Mouse (Mus musculus) heart, postnatal 25 days (tissue): ENCODE measurements around the gene Serpinb1b. TPM values are rescaled to one million over a fixed set of nuclear protein-coding genes. Genes with fewer than 3 reads are reported as not detected.

Experiments
- DNase-seq: peaks from one replicate; pipeline ENCODE4 v3.0.0; 2022; ENCODE audit warnings: low spot score
- intact Hi-C: fragments of 180-260 bp; cut with DNase I; formaldehyde crosslinking; loops from one replicate; pipeline ENCODE4 v1.15.1; 2025
- total RNA-seq, 2 experiments: library from RNA; stranded (reverse); gene quantifications; 2 replicates each; pipeline ENCODE4 v1.2.3; 2021

Gene Serpinb1b
- total RNA-seq, 2 experiments from 2014 or later = not detected

DNA sequence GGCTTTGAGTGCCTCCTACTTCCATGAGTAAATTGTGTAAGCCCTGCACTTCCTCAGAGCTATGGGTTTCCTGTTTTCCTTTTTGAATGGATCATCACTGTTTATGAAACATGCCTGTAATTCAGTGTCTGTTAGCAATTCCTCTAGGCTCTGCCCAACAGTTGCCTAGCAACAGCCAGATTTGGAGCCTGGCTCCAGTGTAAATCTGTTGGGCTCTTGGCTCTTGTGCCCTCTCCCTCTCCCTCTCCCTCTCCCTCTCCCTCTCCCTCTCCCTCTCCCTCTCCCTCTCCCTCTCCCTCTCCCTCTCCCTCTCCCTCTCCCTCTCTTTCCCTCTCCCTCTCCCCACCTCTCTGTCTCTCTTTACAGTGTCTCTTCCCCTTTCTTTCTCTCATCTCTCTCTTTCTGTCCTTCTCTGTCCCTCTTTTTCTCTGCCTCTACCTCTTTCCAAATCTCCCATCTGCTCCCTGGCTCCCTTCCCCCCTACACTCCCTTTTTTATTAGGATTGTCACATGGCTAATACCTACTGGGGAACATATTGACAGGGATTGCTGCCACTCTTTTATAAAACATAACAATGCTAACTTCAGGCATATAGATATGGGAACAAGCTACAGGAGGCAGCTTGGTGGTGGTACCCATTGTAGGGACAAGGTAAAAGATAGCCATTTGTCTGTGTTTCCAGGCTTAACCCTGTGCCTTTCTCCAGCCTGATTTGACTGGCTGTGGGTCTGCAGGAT is 7.5 kb downstream of the Serpinb1b start:
- intact Hi-C loops = no loop called here
- no peak for DNase-seq

DNA sequence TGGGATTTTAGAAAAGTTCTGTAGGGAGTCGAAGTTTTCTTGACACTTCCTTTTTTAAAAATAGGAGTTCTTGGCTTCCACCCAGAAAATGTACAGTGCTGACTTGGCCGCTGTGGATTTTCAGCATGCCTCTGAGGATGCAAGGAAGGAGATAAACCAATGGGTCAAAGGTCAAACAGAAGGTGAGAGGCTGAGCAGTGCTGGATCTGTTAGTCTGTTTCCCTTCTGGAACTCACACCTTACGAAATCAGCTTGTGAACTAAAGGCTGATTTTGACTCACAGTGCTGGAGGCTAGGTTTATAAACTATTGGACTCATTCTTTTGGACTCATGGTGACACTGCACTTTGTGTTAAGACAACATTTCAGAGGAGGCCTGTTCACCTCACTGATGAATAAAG is 11.2 kb downstream of the Serpinb1b start:
- DNase-seq = no peak
- intact Hi-C loops = no loop called here

DNA sequence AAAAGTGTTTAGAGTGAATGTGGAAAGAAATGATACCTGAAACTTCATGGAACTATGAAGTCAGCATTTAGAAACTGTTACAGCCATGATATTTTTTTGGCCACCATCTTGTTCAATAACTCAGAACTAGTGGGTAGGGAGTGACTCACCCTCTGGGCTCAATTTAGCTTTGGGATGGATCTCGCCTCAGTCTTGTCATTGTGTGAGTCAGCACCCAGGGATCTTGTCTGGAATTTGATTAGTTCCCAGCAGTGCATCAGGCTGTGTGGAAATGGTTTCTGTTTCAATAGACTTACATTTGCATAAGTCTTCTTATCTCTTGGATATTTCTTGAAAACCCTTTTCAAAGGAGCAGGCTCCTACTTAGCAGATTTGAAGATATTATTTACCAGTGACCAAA is 12.2 kb downstream of the Serpinb1b start:
- no peak for DNase-seq
- intact Hi-C loops = no loop called here

DNA sequence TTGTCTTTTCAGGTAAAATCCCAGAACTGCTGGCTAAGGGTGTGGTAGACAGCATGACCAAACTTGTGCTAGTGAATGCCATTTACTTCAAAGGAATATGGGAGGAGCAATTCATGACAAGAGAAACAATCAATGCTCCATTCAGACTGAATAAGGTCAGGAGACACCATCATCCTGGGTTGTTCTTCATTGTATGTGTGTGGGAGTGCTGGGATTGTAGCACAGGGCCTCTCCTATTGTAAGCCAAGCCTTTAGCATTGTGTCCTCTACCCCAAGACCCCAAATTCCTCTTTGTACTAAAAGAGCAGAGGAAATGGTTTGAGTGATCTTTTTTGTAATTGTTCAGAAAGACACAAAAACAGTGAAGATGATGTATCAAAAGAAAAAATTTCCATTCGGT is 12.9 kb downstream of the Serpinb1b start:
- intact Hi-C loops = no loop called here
- DNase-seq = no peak

DNA sequence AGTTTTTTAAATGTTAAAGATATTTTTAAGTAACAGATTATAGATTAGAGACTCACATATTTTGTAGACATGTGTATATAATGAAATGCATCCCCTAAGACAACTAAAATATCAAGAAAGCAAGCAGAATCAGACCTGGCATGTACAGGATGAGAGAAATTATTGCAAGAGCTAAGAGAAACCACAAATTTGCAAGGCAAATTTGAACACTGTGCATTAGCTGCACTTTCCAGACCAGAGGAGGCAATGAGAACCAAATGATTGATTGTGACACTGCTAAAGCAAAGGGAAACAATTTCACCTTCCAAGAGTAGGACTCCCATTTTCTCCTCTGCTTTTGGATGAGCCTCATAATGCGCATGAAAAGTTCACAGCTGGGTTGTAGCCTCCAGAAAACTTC is 17.2 kb downstream of the Serpinb1b start:
- intact Hi-C loops = no loop called here
- DNase-seq = no peak

DNA sequence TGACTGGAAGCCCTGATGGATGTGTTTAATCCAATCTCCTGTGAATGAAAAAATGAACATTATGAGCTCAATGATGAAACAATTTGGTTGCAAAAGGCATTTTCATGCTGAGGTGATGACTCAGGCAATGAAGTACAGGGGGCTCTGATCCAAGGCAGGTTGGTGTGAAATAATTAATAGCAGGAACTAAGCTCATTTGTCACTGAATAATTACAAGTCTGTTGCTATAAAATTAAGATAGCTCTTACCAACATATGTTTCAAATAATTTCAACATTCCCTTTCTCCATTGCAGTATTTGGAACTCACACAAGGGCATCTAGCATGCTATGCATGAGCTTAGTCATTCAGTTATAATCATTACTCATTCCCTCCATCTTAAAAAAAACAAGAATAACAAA is 27.3 kb downstream of the Serpinb1b start:
- no peak for DNase-seq
- intact Hi-C loops = no loop called here

DNA sequence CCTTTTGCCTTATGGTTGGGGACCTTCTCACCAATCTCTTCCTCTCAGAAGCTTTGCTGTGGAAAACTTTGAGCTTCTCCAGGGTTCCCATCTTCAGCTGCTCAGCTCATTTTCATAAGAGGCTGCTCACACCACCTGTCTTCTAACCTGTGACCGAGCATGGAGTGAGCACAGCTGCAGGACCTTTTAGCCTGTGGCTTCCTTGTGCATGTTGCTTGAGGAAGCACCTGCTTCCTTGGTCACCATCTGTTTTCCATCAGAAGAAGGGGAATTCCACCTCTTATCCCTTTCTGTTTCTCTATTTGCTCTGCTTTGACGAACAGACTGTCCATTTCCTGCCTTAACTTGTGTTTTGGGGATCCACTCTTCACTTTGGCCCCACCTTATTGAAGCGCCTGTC is 34.7 kb downstream of the Serpinb1b start:
- DNase-seq = no peak
- intact Hi-C loops = no loop called here

DNA sequence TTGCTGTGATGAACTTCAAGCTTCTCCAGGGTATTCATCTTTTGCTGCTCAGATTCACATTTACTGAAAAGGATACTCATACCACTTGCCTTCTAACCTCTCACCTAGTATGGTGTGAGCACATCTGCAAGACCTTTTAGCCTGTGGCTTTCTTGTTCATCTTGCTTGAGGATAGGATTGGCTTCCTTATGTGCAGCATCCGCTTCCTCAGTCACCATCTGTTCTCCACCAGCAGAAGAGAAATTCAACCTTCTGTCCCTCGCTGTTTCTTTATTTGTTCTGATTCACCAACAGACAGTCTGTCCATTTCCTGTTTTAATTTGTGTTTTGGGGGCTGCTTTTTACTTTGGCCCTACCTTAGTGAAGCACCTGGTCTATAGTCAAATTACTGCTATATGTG is 59.3 kb downstream of the Serpinb1b start:
- intact Hi-C loops = no loop called here
- no peak for DNase-seq

DNA sequence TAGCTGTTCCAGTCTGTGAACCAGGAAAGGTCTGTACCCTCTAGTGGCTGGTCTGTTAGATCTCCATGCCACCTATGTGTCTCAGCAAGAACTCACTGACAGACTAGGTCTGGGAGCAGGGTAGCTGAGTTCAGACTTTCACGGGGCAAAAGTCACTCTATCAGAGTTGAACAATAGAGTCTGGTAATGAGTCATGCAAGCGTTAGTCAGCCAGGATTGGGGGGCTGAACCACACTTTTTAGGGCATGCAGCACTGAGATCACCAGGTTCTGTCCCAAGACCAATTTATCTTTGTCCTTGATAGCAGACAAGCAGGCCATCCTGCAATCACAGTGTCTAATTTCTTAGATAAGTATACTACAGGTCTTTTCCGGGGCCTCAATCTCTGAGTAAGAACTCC is 63.1 kb downstream of the Serpinb1b start:
- DNase-seq = no peak

More for the DNA sequence above, 63.1 kb downstream of the Serpinb1b start:
- intact Hi-C loops = no loop called here

Other genes with a start within 250 kb of the Serpinb1b start
- 1 to 10 TPM; 4.0 to 5.6 TPM for gene Serpinb1a, start 227.4 kb upstream of the Serpinb1b start, total RNA-seq
- 1 to 10 TPM in 1 of 2 experiments, under 1 TPM in 1; 0.84 to 2.3 TPM for gene Serpinb1c, start 180.4 kb upstream of the Serpinb1b start, total RNA-seq
- 10 to 100 TPM; 32.7 to 37.4 TPM for gene Serpinb6b, start 113.4 kb upstream of the Serpinb1b start, total RNA-seq
- 1 to 10 TPM; 9.0 to 9.8 TPM for gene Serpinb9, start 75.3 kb upstream of the Serpinb1b start, total RNA-seq
- gene Serpinb9b, start 51.2 kb upstream of the Serpinb1b start, total RNA-seq = under 1 TPM in 1 of 2 experiments, not detected in 1; 0.20 TPM
- not detected for gene Serpinb9c, start 81.2 kb downstream of the Serpinb1b start, total RNA-seq
- not detected for gene Serpinb9d, start 114.4 kb downstream of the Serpinb1b start, total RNA-seq
- gene Serpinb9e, start 171.0 kb downstream of the Serpinb1b start, total RNA-seq = not detected
- not detected for gene Serpinb9f, start 245.5 kb downstream of the Serpinb1b start, total RNA-seq